Mouse (Mus musculus) hindbrain, embryonic 10.5 days (tissue): ENCODE measurements around the gene Tbc1d4. TPM values are rescaled to one million over a fixed set of nuclear protein-coding genes. Genes with fewer than 3 reads are reported as not detected.

Experiments
- DNase-seq: peaks from one replicate; pipeline ENCODE4 v3.0.0-alpha.2; 2017; ENCODE audit warnings: low spot score
- H3K27ac ChIP-seq: fragments of 300-500 bp; sonication (generic); 2 replicates; pipeline ENCODE4 v1.5.1; 2016; ENCODE audit warnings: mild to moderate bottlenecking, moderate library complexity
- H3K27me3 ChIP-seq: fragments of 300-500 bp; sonication (generic); 2 replicates; pipeline ENCODE4 v1.6.1; 2016; ENCODE audit warnings: mild to moderate bottlenecking; ENCODE audit not compliant: poor library complexity, insufficient read depth, severe bottlenecking
- H3K36me3 ChIP-seq: fragments of 300-500 bp; sonication (generic); 2 replicates; pipeline ENCODE4 v1.6.1; 2016; ENCODE audit warnings: mild to moderate bottlenecking, moderate library complexity
- H3K4me1 ChIP-seq: fragments of 300-500 bp; sonication (generic); replicated peaks from 2 replicates; pipeline ENCODE4 v1.6.1; 2016; ENCODE audit warnings: mild to moderate bottlenecking
- H3K4me3 ChIP-seq: fragments of 300-500 bp; sonication (generic); 2 replicates; pipeline ENCODE4 v1.5.1; 2016; ENCODE audit warnings: mild to moderate bottlenecking, moderate library complexity
- H3K9me3 ChIP-seq: fragments of 300-500 bp; sonication (generic); 2 replicates; pipeline ENCODE4 v1.6.1; 2016; ENCODE audit warnings: mild to moderate bottlenecking, moderate library complexity
- WGBS: fragments of 180-500 bp; shearing (Covaris S2); methylation state at CpG from one replicate; pipeline ENCODE4 v1.1.7; 2016; 5-methylcytosine and 5-hydroxymethylcytosine counted together
- polyA plus RNA-seq: library from polyadenylated mRNA; unstranded; fragments of >200 nt; fragmentation: Nextera tagmentation; extraction: Ambion mirVana; gene quantifications from 2 replicates; pipeline ENCODE4 v1.2.1, GENCODE M21; 2016

Gene Tbc1d4
- polyA plus RNA-seq, 1 experiment from 2014 or later, result 6.0 TPM

- H3K4me1 ChIP-seq, result 0 out of 2 replicates have a peak, but pooled peaks cover 8% of the 10 kb centered on the region
- DNase-seq, result no peak
- no peaks in the 10 kb centered on the region for H3K9me3 ChIP-seq
- WGBS, result 87% methylated on average over 3 of the region's 3 CpGs
- H3K4me3 ChIP-seq, result no peak overlapping the region
- H3K27ac ChIP-seq, result no peak overlapping the region
- H3K36me3 ChIP-seq, result no peaks in the 10 kb centered on the region
- no peaks in the 10 kb centered on the region for H3K27me3 ChIP-seq
Measured at GRCm38 (mm10) chr14:101503168-101503961, 105.6 kb downstream of the Tbc1d4 start.

GRCm38 (mm10) chr14:101501868-101502267, 107.1 kb downstream of the Tbc1d4 start:
- no peaks in the 10 kb centered on the region for H3K9me3 ChIP-seq
- DNase-seq, result no peak
- H3K4me1 ChIP-seq, result 0 out of 2 replicates have a peak, but pooled peaks cover 2% of the 10 kb centered on the region
- H3K4me3 ChIP-seq, result no peak overlapping the region
- 90% methylated on average over 6 of the region's 6 CpGs for WGBS
- H3K27ac ChIP-seq, result no peak overlapping the region
- no peaks in the 10 kb centered on the region for H3K27me3 ChIP-seq
- H3K36me3 ChIP-seq, result no peaks in the 10 kb centered on the region

- no peak overlapping the region for H3K4me3 ChIP-seq
- no peaks in the 10 kb centered on the region for H3K27me3 ChIP-seq
- WGBS, result 85% methylated on average over 11 of the region's 11 CpGs
- H3K27ac ChIP-seq, result no peak overlapping the region
- no peaks in the 10 kb centered on the region for H3K36me3 ChIP-seq
- H3K9me3 ChIP-seq, result no peaks in the 10 kb centered on the region
- DNase-seq, result no peak
- 0 out of 2 replicates have a peak, but pooled peaks cover 2% of the 10 kb centered on the region for H3K4me1 ChIP-seq
Measured at GRCm38 (mm10) chr14:101501452-101501851, 107.5 kb downstream of the Tbc1d4 start.

GRCm38 (mm10) chr14:101500826-101501225, 108.2 kb downstream of the Tbc1d4 start:
- WGBS, result 75% methylated on average over 11 of the region's 11 CpGs
- no peak for DNase-seq
- H3K27me3 ChIP-seq, result no peaks in the 10 kb centered on the region
- H3K4me1 ChIP-seq, result 0 out of 2 replicates have a peak, but pooled peaks cover 2% of the 10 kb centered on the region
- H3K9me3 ChIP-seq, result no peaks in the 10 kb centered on the region
- no peaks in the 10 kb centered on the region for H3K36me3 ChIP-seq
- H3K27ac ChIP-seq, result no peak overlapping the region
- no peak overlapping the region for H3K4me3 ChIP-seq

- H3K36me3 ChIP-seq, result no peaks in the 10 kb centered on the region
- H3K4me3 ChIP-seq, result no peak overlapping the region
- no peak overlapping the region for H3K27ac ChIP-seq
- H3K9me3 ChIP-seq, result no peaks in the 10 kb centered on the region
- 0 out of 2 replicates have a peak, but pooled peaks cover 2% of the 10 kb centered on the region for H3K4me1 ChIP-seq
- 95% methylated on average over 1 of the region's 1 CpGs for WGBS
- no peak for DNase-seq
- H3K27me3 ChIP-seq, result no peaks in the 10 kb centered on the region
Measured at GRCm38 (mm10) chr14:101499838-101500237, 109.2 kb downstream of the Tbc1d4 start.

DNA sequence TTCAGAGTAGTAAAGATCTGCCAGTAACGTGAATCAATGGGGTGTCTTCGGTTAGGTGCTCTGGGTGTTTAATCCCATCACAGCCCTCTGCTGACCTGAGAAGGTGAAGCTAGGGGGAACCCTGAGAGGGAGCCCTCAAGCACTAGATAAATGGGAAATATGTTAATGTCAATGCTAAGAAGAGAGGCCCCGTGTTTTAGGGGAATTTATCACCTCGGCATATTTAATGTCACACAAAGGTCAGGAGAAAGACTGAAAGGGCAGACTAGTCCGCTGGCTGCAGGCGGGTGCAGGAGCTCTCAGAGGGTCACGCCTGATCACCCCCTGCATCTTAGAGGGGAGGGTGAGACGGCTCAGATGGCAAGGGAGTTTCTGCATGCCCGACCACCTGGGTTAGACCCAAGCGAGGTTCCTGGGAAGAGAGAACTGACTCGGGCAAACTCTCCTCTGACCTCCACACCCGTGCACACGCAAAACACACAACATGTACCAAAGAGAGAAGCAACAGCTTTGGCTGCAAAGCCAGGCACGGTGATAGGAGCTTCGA, 120.7 kb downstream of the Tbc1d4 start:
- no peak for DNase-seq
- Histone ChIP-seq H3K4me3 (no peak overlapping the region), H3K9me3 (no peaks in the 10 kb centered on the region), H3K27ac (no peak overlapping the region), H3K4me1 (peaks cover 9% of the 10 kb centered on the region; the same call in 1 of the 2 replicates), H3K36me3 (no peaks in the 10 kb centered on the region), H3K27me3 (no peaks in the 10 kb centered on the region)
- 54% methylated on average over 15 of the region's 15 CpGs for whole genome bisulfite sequencing

DNA sequence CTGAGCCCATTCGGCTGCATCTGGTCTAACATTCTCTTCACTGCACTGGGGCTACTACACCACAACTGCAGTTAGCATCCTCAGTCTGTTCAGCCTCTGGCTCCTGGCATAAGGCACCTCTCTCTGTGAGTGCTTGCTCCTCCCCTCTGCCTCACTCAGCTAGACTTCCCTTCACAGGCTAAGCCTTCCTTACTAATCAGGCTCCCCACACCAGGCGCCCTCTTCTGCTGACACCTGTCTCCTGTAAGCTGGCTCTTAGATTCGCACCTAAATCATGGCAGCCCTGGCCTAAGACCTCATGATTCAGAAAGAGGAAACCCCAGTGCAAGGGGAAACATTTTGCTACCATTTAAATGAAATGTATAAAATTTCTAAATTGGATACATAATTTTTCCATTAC, 122.4 kb downstream of the Tbc1d4 start:
- no peak overlapping the region for H3K27ac ChIP-seq
- 73% methylated on average over 3 of the region's 3 CpGs for WGBS
- peaks cover 6% of the 10 kb centered on the region; the same call in 1 of the 2 replicates for H3K4me1 ChIP-seq
- H3K9me3 ChIP-seq, result no peaks in the 10 kb centered on the region
- no peaks in the 10 kb centered on the region for H3K27me3 ChIP-seq
- H3K4me3 ChIP-seq, result no peak overlapping the region
- H3K36me3 ChIP-seq, result no peaks in the 10 kb centered on the region
- DNase-seq, result no peak

DNA sequence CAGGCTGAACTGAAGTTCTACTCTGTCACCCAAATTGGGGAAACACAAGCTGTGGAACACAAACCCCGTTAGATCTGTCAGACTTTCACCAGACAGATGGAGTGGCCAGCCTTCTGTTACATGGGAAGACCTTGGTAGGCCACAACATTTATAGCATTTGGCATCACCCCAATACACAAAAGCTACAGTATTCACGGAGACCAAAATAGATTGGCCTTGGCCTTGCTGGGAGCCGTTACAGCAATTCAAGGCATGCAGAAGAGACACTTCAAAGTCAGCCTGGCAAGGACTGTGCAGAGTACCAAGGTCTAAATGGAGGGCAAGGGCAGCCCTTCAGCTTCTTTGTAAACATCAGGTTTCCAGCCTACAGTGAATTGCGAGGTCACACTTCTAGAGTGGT, 125.8 kb downstream of the Tbc1d4 start:
- H3K4me1 ChIP-seq, result peaks cover 2% of the 10 kb centered on the region; the same call in 1 of the 2 replicates

DNA sequence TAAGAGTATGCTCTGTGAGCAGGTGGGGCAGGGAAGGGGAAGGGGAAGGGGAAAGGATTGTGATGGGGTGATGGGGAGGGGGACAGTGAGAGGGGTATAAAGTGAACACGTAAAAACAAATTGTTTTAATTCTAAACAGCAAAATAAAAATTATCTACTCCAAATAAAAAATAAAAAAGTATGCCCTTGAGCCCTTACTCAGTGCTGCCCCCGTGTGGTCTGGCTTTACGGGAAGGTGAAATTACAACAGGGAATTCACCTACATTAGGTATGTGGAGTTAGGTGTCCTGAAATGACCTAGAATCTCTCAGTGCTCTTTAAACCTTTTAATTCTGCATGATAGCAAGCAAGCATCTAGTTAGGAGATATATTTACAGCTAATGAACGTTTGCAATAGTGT, 126.7 kb downstream of the Tbc1d4 start:
- 43% methylated on average over 4 of the region's 4 CpGs for WGBS
- Histone ChIP-seq H3K27ac (no peak overlapping the region), H3K9me3 (no peaks in the 10 kb centered on the region), H3K4me1 (no peaks in the 10 kb centered on the region), H3K27me3 (no peaks in the 10 kb centered on the region), H3K4me3 (no peak overlapping the region), H3K36me3 (no peaks in the 10 kb centered on the region)
- no peak for DNase-seq

More for the DNA sequence above, 125.8 kb downstream of the Tbc1d4 start:
- no peak for DNase-seq
- Histone ChIP-seq H3K9me3 (no peaks in the 10 kb centered on the region), H3K36me3 (no peaks in the 10 kb centered on the region), H3K4me3 (no peak overlapping the region), H3K27ac (no peak overlapping the region), H3K27me3 (no peaks in the 10 kb centered on the region)
- 91% methylated on average over 4 of the region's 4 CpGs for WGBS

DNA sequence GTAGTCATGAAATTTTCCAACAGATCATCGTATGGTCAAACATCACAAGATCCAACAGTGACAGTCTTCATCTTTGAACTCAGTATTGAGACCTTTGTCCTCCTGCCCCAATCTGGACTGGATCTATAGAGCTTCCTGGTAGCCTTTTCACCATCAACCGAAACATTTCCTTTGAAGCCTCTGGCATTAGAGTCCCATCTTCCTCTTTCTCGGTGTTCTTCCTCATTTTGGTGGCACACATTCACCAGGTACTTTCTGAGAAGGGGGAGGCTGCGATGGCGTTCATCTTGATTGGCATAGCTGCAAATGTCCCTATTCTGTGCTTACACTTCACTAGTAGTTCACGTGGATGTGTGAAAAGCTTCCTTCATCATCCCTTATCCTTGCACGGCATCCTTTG, 127.8 kb downstream of the Tbc1d4 start:
- Histone ChIP-seq H3K36me3 (no peaks in the 10 kb centered on the region), H3K9me3 (no peaks in the 10 kb centered on the region), H3K27ac (no peak overlapping the region), H3K27me3 (no peaks in the 10 kb centered on the region), H3K4me1 (no peaks in the 10 kb centered on the region), H3K4me3 (no peak overlapping the region)
- no peak for DNase-seq
- WGBS, result 88% methylated on average over 7 of the region's 7 CpGs

DNA sequence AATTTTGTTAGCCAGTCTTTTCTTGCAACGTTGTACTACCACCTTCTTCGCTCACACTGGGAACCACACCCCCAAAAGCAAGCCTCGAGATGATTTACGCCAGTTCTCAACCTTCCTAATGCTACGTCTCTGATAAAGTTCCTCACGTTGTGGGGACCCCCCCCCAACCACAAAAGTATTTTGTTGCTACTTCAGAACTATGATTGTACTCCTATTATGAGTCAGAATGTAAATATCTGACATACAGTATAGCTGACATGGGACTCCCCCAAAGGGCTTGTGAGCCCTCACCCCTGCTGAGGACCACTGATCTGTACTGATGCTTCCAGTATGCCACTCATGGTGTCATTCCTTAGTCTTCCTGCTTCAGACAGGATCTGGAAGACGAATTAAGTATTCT, 128.4 kb downstream of the Tbc1d4 start:
- no peak for DNase-seq
- H3K27ac ChIP-seq, result no peak overlapping the region
- 94% methylated on average over 7 of the region's 7 CpGs for WGBS
- no peaks in the 10 kb centered on the region for H3K9me3 ChIP-seq
- no peak overlapping the region for H3K4me3 ChIP-seq
- H3K36me3 ChIP-seq, result no peaks in the 10 kb centered on the region
- no peaks in the 10 kb centered on the region for H3K4me1 ChIP-seq
- no peaks in the 10 kb centered on the region for H3K27me3 ChIP-seq

GRCm38 (mm10) chr14:101477827-101478220, 131.2 kb downstream of the Tbc1d4 start:
- Histone ChIP-seq H3K4me1 (no peaks in the 10 kb centered on the region), H3K9me3 (no peaks in the 10 kb centered on the region), H3K36me3 (no peaks in the 10 kb centered on the region), H3K27ac (no peak overlapping the region), H3K27me3 (no peaks in the 10 kb centered on the region), H3K4me3 (no peak overlapping the region)
- WGBS, result 83% methylated on average over 5 of the region's 5 CpGs
- no peak for DNase-seq

DNA sequence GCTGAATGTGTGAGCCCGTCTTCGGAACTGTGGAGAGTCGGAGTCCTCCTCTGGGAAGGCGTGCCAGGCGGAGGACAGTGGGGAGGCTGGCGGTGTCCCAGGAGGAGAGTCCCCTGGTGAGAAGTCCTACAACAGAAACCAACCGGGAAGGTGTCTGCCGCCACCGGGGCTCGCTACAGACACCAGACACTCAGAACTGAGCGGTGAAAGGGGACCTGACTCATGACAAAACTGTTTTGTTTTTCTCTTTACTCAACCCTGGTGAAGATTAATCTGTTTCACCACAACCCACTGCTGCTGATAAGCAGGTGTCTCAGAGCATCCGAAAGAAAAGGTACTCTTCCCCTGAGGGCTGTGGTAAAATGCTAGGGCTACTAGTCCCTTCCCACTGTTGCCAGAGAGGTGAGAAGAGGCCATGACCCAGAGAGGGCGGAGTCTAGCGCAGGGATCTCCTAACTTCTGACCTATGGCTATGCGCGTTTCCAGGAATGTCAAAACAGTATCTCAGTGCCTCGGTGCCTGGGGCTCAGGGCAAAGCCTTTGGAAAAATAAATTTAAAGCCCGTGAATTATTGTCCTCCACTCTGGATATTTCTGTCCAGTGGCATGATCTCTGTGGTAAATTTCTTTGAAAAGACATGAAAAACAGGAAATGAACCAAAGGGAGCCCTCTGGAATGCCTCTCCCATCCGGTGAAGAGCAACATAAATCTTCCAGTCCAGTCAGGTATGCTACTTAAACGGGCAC, 131.7 kb downstream of the Tbc1d4 start:
- no peak for DNase-seq
- WGBS, result 72% methylated on average over 20 of the region's 20 CpGs
- Histone ChIP-seq H3K4me1 (no peaks in the 10 kb centered on the region), H3K27me3 (no peaks in the 10 kb centered on the region), H3K36me3 (no peaks in the 10 kb centered on the region), H3K9me3 (no peaks in the 10 kb centered on the region), H3K4me3 (no peak overlapping the region), H3K27ac (no peak overlapping the region)
